Comparison of ENCODE assay signal across 8 mouse cellular contexts in genomic region chr5:107868905-107869424, GRCm38 (mm10). TPM values are rescaled to one million over a fixed set of nuclear protein-coding genes. Genes with fewer than 3 reads are reported as not detected.
A peak's percentile ranks its signal among the peaks of the same experiment; 100 is the strongest.
DNase-seq lines count a peak whose midpoint lies in the region; ATAC-seq and TF ChIP-seq lines count a peak whose summit lies in the region.

No protein-coding gene starts in this region.

- H3K79me2 ChIP-seq in heart, adult 2 months (replicated peaks; ENCODE audit: control insufficient read depth, insufficient read depth, low read length), result peaks cover 3% of the 10 kb centered on the region

- TF ChIP-seq POLR2A in heart, adult 2 months (IDR thresholded peaks at IDR 0.05; ENCODE audit: insufficient read depth, low read depth, low read length), result 0 out of 2 replicates have a peak, but pooled peaks have one; percentile 43
- peak; percentile 43 for TF ChIP-seq POLR2A in kidney, adult 2 months (IDR thresholded peaks at IDR 0.05; ENCODE audit: low read depth, low read length)

- peak; percentile 45 for TF ChIP-seq CTCF in heart, adult 2 months (IDR thresholded peaks at IDR 0.05)
- TF ChIP-seq CTCF in kidney, adult 2 months (conservative IDR thresholded peaks at IDR 0.05; ENCODE audit: insufficient read depth, insufficient read length, low read depth, low read length), result 0 out of 2 replicates have a peak, but pooled peaks have one; percentile 7

- no peak for TF ChIP-seq EP300 in heart, adult 2 months (IDR thresholded peaks at IDR 0.05; ENCODE audit: insufficient read depth, low read depth, low read length)

- peak overlapping the region; percentile 64 for H3K4me2 ChIP-seq in embryonic facial prominence, embryonic 13.5 days
- H3K4me2 ChIP-seq in limb, embryonic 11.5 days (ENCODE audit: low read depth, severe bottlenecking), result peak overlapping the region; percentile 43
- H3K4me2 ChIP-seq in midbrain, embryonic 13.5 days (replicated peaks), result peak overlapping the region; percentile 74

- peak overlapping the region; percentile 96 for H3K27ac ChIP-seq in embryonic facial prominence, embryonic 13.5 days
- H3K27ac ChIP-seq in heart, adult 2 months, result peak overlapping the region; percentile 85
- peak overlapping the region; percentile 91 for H3K27ac ChIP-seq in kidney, adult 2 months (ENCODE audit: insufficient read depth, low read depth, low read length)
- peak overlapping the region; percentile 95 for H3K27ac ChIP-seq in limb, embryonic 11.5 days (replicated peaks; ENCODE audit: low read depth, low read length)
- peak overlapping the region; percentile 92 for H3K27ac ChIP-seq in midbrain, embryonic 13.5 days

- peak; percentile 97 for ATAC-seq in embryonic facial prominence, embryonic 13.5 days (ENCODE audit: insufficient number of reproducible peaks, insufficient read depth, low FRiP score, low TSS enrichment, low read depth)
- ATAC-seq in limb, embryonic 11.5 days (ENCODE audit: insufficient number of reproducible peaks, low FRiP score, low TSS enrichment, low read depth), result peak; percentile 99
- ATAC-seq in midbrain, embryonic 13.5 days, result peak; percentile 100

- H3K9me3 ChIP-seq in embryonic facial prominence, embryonic 13.5 days, result no peaks in the 10 kb centered on the region
- H3K9me3 ChIP-seq in limb, embryonic 11.5 days (ENCODE audit: control insufficient read depth, low read length), result no peaks in the 10 kb centered on the region
- H3K9me3 ChIP-seq in midbrain, embryonic 13.5 days, result no peaks in the 10 kb centered on the region

- H3K27me3 ChIP-seq in embryonic facial prominence, embryonic 13.5 days, result 0 out of 2 replicates have a peak, but pooled peaks cover 2% of the 10 kb centered on the region
- H3K27me3 ChIP-seq in heart, adult 2 months (ENCODE audit: control insufficient read depth, insufficient read depth, low read length), result no peaks in the 10 kb centered on the region
- H3K27me3 ChIP-seq in kidney, adult 2 months (replicated peaks; ENCODE audit: control insufficient read depth, insufficient read depth, low read length), result no peaks in the 10 kb centered on the region
- H3K27me3 ChIP-seq in limb, embryonic 11.5 days (ENCODE audit: control insufficient read depth, insufficient read depth, low read length), result no peaks in the 10 kb centered on the region
- H3K27me3 ChIP-seq in midbrain, embryonic 13.5 days, result 0 out of 2 replicates have a peak, but pooled peaks cover 4% of the 10 kb centered on the region

- WGBS in embryonic facial prominence, embryonic 13.5 days, result under 1% methylated on average over 58 of the region's 58 CpGs
- under 1% methylated on average over 58 of the region's 58 CpGs for WGBS in heart, adult 2 months
- under 1% methylated on average over 58 of the region's 58 CpGs for WGBS in kidney, adult 2 months
- WGBS in limb, embryonic 11.5 days, result under 1% methylated on average over 58 of the region's 58 CpGs
- WGBS in midbrain, embryonic 13.5 days, result under 1% methylated on average over 55 of the region's 58 CpGs

- no peaks in the 10 kb centered on the region for H3K36me3 ChIP-seq in embryonic facial prominence, embryonic 13.5 days
- peaks cover 8% of the 10 kb centered on the region for H3K36me3 ChIP-seq in heart, adult 2 months (ENCODE audit: control insufficient read depth, insufficient read depth, low read length)
- H3K36me3 ChIP-seq in kidney, adult 2 months (ENCODE audit: control insufficient read depth, insufficient read depth, low read length), result no peaks in the 10 kb centered on the region
- H3K36me3 ChIP-seq in limb, embryonic 11.5 days (ENCODE audit: control insufficient read depth, insufficient read depth, low read length), result no peaks in the 10 kb centered on the region
- no peaks in the 10 kb centered on the region for H3K36me3 ChIP-seq in midbrain, embryonic 13.5 days

- peak; percentile 82 for DNase-seq in 416B (ENCODE audit: low read depth)
- DNase-seq in adrenal gland, postnatal 4 days (ENCODE audit: low spot score in 2 of 2), result peak; percentile 69 to 86
- DNase-seq in heart, adult 2 months, result peak; percentile 92 to 96
- peak; percentile 97 for DNase-seq in kidney, adult 2 months
- DNase-seq in limb, embryonic 11.5 days (ENCODE audit: low spot score), result peak; percentile 95
- DNase-seq in spleen, adult 12 weeks (ENCODE audit: low spot score), result peak; percentile 68

- intact Hi-C loops in heart, adult 2 months (cut with DNase I), result loop anchor here (2.0 to 5.0 kb wide), 2 partner anchors 32 to 62 kb away; partner anchors contain the start of gene Rpl5

- peak overlapping the region; percentile 93 for H3K9ac ChIP-seq in embryonic facial prominence, embryonic 13.5 days
- peak overlapping the region; percentile 95 for H3K9ac ChIP-seq in heart, adult 2 months (ENCODE audit: low read depth, low read length)
- H3K9ac ChIP-seq in limb, embryonic 11.5 days (ENCODE audit: low read length), result peak overlapping the region; percentile 78
- peak overlapping the region; percentile 88 for H3K9ac ChIP-seq in midbrain, embryonic 13.5 days (replicated peaks)

- H3K4me3 ChIP-seq in embryonic facial prominence, embryonic 13.5 days, result peak overlapping the region; percentile 84
- peak overlapping the region; percentile 82 for H3K4me3 ChIP-seq in heart, adult 2 months
- peak overlapping the region; percentile 97 for H3K4me3 ChIP-seq in kidney, adult 2 months (ENCODE audit: insufficient read depth, low read depth, low read length)
- peak overlapping the region; percentile 71 for H3K4me3 ChIP-seq in limb, embryonic 11.5 days (ENCODE audit: low read depth, low read length)
- H3K4me3 ChIP-seq in midbrain, embryonic 13.5 days (replicated peaks), result peak overlapping the region; percentile 83

- H3K4me1 ChIP-seq in embryonic facial prominence, embryonic 13.5 days, result 0 out of 2 replicates have a peak, but pooled peaks cover 4% of the 10 kb centered on the region
- peaks cover 2% of the 10 kb centered on the region for H3K4me1 ChIP-seq in heart, adult 2 months (ENCODE audit: control insufficient read depth, insufficient read depth, low read length)
- peaks cover 9% of the 10 kb centered on the region; the same call in 1 of the 2 replicates for H3K4me1 ChIP-seq in kidney, adult 2 months (ENCODE audit: control insufficient read depth, insufficient read depth, low read length)
- H3K4me1 ChIP-seq in limb, embryonic 11.5 days (ENCODE audit: control insufficient read depth, insufficient read depth, low read length), result no peaks in the 10 kb centered on the region; the same call in none of the 2 replicates
- peaks cover 8% of the 10 kb centered on the region; the same call in 1 of the 2 replicates for H3K4me1 ChIP-seq in midbrain, embryonic 13.5 days (replicated peaks)

RNA-seq across cellular contexts. Expression of gene Evi5, which starts 5.9 kb away (rescaled TPM):
- 10 to 100 TPM; 69.9 to 75.1 TPM for total RNA-seq in adrenal gland, postnatal 4 days (2021)
- polyA plus RNA-seq in embryonic facial prominence, embryonic 13.5 days (2015; fragmentation: Nextera tagmentation; extraction: Ambion mirVana), result 76.6 and 80.9 TPM in 2 replicates
- 10 to 100 TPM; 20.5 to 21.7 TPM for total RNA-seq in heart, adult 2 months (2021)
- polyA plus RNA-seq in heart, adult 2 months (2012; rRNA removed), result 7.4 and 11.6 TPM in 2 replicates
- 37.3 and 39.0 TPM in 2 replicates for polyA plus RNA-seq in kidney, adult 2 months (2012; rRNA removed)
- polyA plus RNA-seq in limb, embryonic 11.5 days (2014; fragmentation: Nextera tagmentation; extraction: Ambion mirVana), result 65.6 and 66.9 TPM in 2 replicates
- 40.8 and 44.3 TPM in 2 replicates for polyA plus RNA-seq in midbrain, embryonic 13.5 days (2015; fragmentation: Nextera tagmentation; extraction: Ambion mirVana)

RNA-seq across cellular contexts. Expression of gene Rpl5, which starts 31.3 kb away (rescaled TPM):
- total RNA-seq in adrenal gland, postnatal 4 days (2021), result 100 to 1,000 TPM; 110 to 113 TPM
- 76.6 and 81.0 TPM in 2 replicates for polyA plus RNA-seq in embryonic facial prominence, embryonic 13.5 days (2015; fragmentation: Nextera tagmentation; extraction: Ambion mirVana)
- 10 to 100 TPM; 29.2 to 31.4 TPM for total RNA-seq in heart, adult 2 months (2021)
- 12.5 and 20.4 TPM in 2 replicates for polyA plus RNA-seq in heart, adult 2 months (2012; rRNA removed)
- polyA plus RNA-seq in kidney, adult 2 months (2012; rRNA removed), result 16.3 and 21.5 TPM in 2 replicates
- 91.0 and 95.9 TPM in 2 replicates for polyA plus RNA-seq in limb, embryonic 11.5 days (2014; fragmentation: Nextera tagmentation; extraction: Ambion mirVana)
- polyA plus RNA-seq in midbrain, embryonic 13.5 days (2015; fragmentation: Nextera tagmentation; extraction: Ambion mirVana), result 68.4 and 73.7 TPM in 2 replicates

RNA-seq across cellular contexts. Expression of gene Ube2d2b, which starts 39.1 kb away (rescaled TPM):
- not detected for total RNA-seq in adrenal gland, postnatal 4 days (2021)
- 0.20 and 0.26 TPM in 2 replicates for polyA plus RNA-seq in embryonic facial prominence, embryonic 13.5 days (2015; fragmentation: Nextera tagmentation; extraction: Ambion mirVana)
- total RNA-seq in heart, adult 2 months (2021), result not detected
- polyA plus RNA-seq in heart, adult 2 months (2012; rRNA removed), result 0.08 and 0.18 TPM in 2 replicates
- 0.08 TPM in 1 of 2 replicates, not detected in the other for polyA plus RNA-seq in kidney, adult 2 months (2012; rRNA removed)
- polyA plus RNA-seq in limb, embryonic 11.5 days (2014; fragmentation: Nextera tagmentation; extraction: Ambion mirVana), result 0.14 and 0.23 TPM in 2 replicates
- 0.12 TPM in 1 of 2 replicates, not detected in the other for polyA plus RNA-seq in midbrain, embryonic 13.5 days (2015; fragmentation: Nextera tagmentation; extraction: Ambion mirVana)

Comparison
In these comparisons a context has a peak if more than half of its experiments do, and no peak if none do; other contexts are left out.
1. Peak in every context shown above with its lines: DNase-seq, ATAC-seq, H3K4me3 ChIP-seq and H3K27ac ChIP-seq.